Mouse (Mus musculus) liver, adult 2 months (tissue): Measurements from ENCODE around the gene Stx4a.

Experiments
- CTCF ChIP-seq: fragments of 200-500 bp; IDR thresholded peaks from 2 replicates; pipeline ENCODE4 v1.5.1; 2011; ENCODE audit warnings: low read depth, low read length, control low read depth
- POLR2A ChIP-seq: fragments of 200-500 bp; IDR thresholded peaks from 2 replicates; pipeline ENCODE4 v1.6.1; 2011; ENCODE audit warnings: low read length, control low read depth; ENCODE audit not compliant: insufficient read depth; ENCODE audit errors: extremely low read depth

- 0 out of 2 replicates have a peak, but pooled peaks have one; percentile 16 for TF ChIP-seq POLR2A
- no peak for TF ChIP-seq CTCF
These were observed 52.0 kb downstream of the Stx4a start, which contains the start of gene Zfp646 for GRCm38 (mm10) chr7:127876041-127876466.
